Mouse (Mus musculus) hindbrain, postnatal 0 days (tissue): Measurements from ENCODE around the gene Aqr. TPM values are rescaled to one million over a fixed set of nuclear protein-coding genes. Genes with fewer than 3 reads are reported as not detected.

Experiments
- ATAC-seq: fragments of 200-750 bp; cut with Nextera tagmentation; 2 replicates; pipeline ENCODE4 v1.8.0; 2017; ENCODE audit warnings: mild to moderate bottlenecking, moderate TSS enrichment, moderate library complexity
- DNase-seq: peaks from one replicate; pipeline ENCODE4 v3.0.0-alpha.2; 2015; ENCODE audit warnings: low spot score
- H3K27ac ChIP-seq: fragments of 300-500 bp; sonication (generic); 2 replicates; pipeline ENCODE4 v1.5.1; 2014; ENCODE audit warnings: mild to moderate bottlenecking
- H3K27me3 ChIP-seq: fragments of 300-500 bp; sonication (generic); 2 replicates; pipeline ENCODE4 v1.6.1; 2014; ENCODE audit warnings: low read length, mixed read lengths; ENCODE audit not compliant: insufficient read depth
- H3K36me3 ChIP-seq: fragments of 300-500 bp; sonication (generic); 2 replicates; pipeline ENCODE4 v1.6.1; 2014; ENCODE audit warnings: low read length, mixed read lengths; ENCODE audit not compliant: insufficient read depth
- H3K4me1 ChIP-seq: fragments of 300-500 bp; sonication (generic); 2 replicates; pipeline ENCODE4 v1.6.1; 2014; ENCODE audit warnings: antibody characterized with exemption, low read length, mixed read lengths; ENCODE audit not compliant: insufficient read depth
- H3K4me2 ChIP-seq: fragments of 300-500 bp; sonication (generic); 2 replicates; pipeline ENCODE4 v1.6.1; 2014; ENCODE audit warnings: low read depth, mild to moderate bottlenecking, low read length, moderate library complexity, mixed read lengths
- H3K4me3 ChIP-seq: fragments of 300-500 bp; sonication (generic); 2 replicates; pipeline ENCODE4 v1.5.1; 2014; ENCODE audit warnings: low read length
- H3K9ac ChIP-seq: fragments of 300-500 bp; sonication (generic); replicated peaks from 2 replicates; pipeline ENCODE4 v1.6.1; 2014; ENCODE audit warnings: mild to moderate bottlenecking, low read length, moderate library complexity, mixed read lengths
- H3K9me3 ChIP-seq: fragments of 300-500 bp; sonication (generic); 2 replicates; pipeline ENCODE4 v1.6.1; 2016; ENCODE audit warnings: low read length, mixed read lengths
- CTCF ChIP-seq: IDR thresholded peaks from 2 replicates; pipeline ENCODE4 v1.5.1; 2016; ENCODE audit warnings: antibody characterized with exemption, control low read depth, low read depth
- WGBS: fragments of 180-500 bp; shearing (Covaris S2); extraction: QIAGEN DNeasy Blood & Tissue Kit; methylation state at CpG from one replicate; pipeline ENCODE4 v1.1.7; 2014; 5-methylcytosine and 5-hydroxymethylcytosine counted together
- microRNA-seq, 2 experiments: library from miRNA; unstranded; fragments of <30 nt; microRNA quantifications; one replicate each; pipeline ENCODE4; 2016
- polyA plus RNA-seq: library from polyadenylated mRNA; unstranded; fragments of >200 nt; fragmentation: Nextera tagmentation; extraction: Ambion mirVana; gene quantifications from 2 replicates; pipeline ENCODE4 v1.2.1, GENCODE M21; 2015
- total RNA-seq: library from RNA; depleted of rRNA; stranded (reverse); fragments of >200 nt; gene quantifications from 2 replicates; pipeline ENCODE4 v1.2.3, GENCODE M21; 2014; rRNA removed

Gene Aqr
- total and polyA plus RNA-seq, 2 experiments from 2014 or later: 24.3 to 26.3 TPM

- no peak overlapping the region for H3K9ac ChIP-seq
- 0 out of 2 replicates have a peak overlapping the region, but pooled peaks have one; percentile 11 for H3K27ac ChIP-seq
- ATAC-seq (no peak), DNase-seq (no peak)
- H3K4me3 ChIP-seq: no peak overlapping the region
- 94% methylated on average over 10 of the region's 10 CpGs for WGBS
- H3K4me2 ChIP-seq: no peak overlapping the region
- no peaks in the 10 kb centered on the region for H3K9me3 ChIP-seq
- H3K27me3 ChIP-seq: no peaks in the 10 kb centered on the region
- H3K36me3 ChIP-seq: no peaks in the 10 kb centered on the region
- H3K4me1 ChIP-seq: no peaks in the 10 kb centered on the region
- TF ChIP-seq CTCF: no peak
These were observed 128.5 kb downstream of the Aqr start for GRCm38 (mm10) chr2:114058226-114058796.

GRCm38 (mm10) chr2:114057303-114057853, 129.4 kb downstream of the Aqr start:
- DNase-seq (peak; percentile 23), ATAC-seq (peak; percentile 69)
- Histone ChIP-seq H3K4me2 (no peak overlapping the region), H3K9ac (no peak overlapping the region), H3K36me3 (no peaks in the 10 kb centered on the region), H3K27me3 (no peaks in the 10 kb centered on the region), H3K4me3 (no peak overlapping the region), H3K4me1 (no peaks in the 10 kb centered on the region), H3K27ac (0 out of 2 replicates have a peak overlapping the region, but pooled peaks have one; percentile 11), H3K9me3 (no peaks in the 10 kb centered on the region)
- 28% methylated on average over 10 of the region's 10 CpGs for WGBS
- no peak for TF ChIP-seq CTCF

- Histone ChIP-seq H3K27me3 (no peaks in the 10 kb centered on the region), H3K36me3 (no peaks in the 10 kb centered on the region), H3K4me3 (no peak overlapping the region), H3K4me1 (no peaks in the 10 kb centered on the region), H3K4me2 (no peak overlapping the region), H3K27ac (no peak overlapping the region), H3K9me3 (no peaks in the 10 kb centered on the region), H3K9ac (no peak overlapping the region)
- DNase-seq (no peak), ATAC-seq (no peak)
- TF ChIP-seq CTCF: no peak
- WGBS: 93% methylated on average over 4 of the region's 4 CpGs
These were observed 132.7 kb downstream of the Aqr start for GRCm38 (mm10) chr2:114054129-114054528.

- H3K27ac ChIP-seq: no peak within 1 kb of the TSS
- 29% methylated on average over 14 of the region's 14 CpGs for WGBS
- H3K36me3 ChIP-seq: no peaks in the 10 kb centered on the region
- H3K9me3 ChIP-seq: no peaks in the 10 kb centered on the region
- no peaks in the 10 kb centered on the region for H3K4me1 ChIP-seq
- no peak within 1 kb of the TSS for H3K4me3 ChIP-seq
- H3K4me2 ChIP-seq: peak within 1 kb of the TSS; percentile 33
- DNase-seq (peak; percentile 34), ATAC-seq (peak; percentile 51)
- no peaks in the 10 kb centered on the region for H3K27me3 ChIP-seq
- no peak for TF ChIP-seq CTCF
- no peak within 1 kb of the TSS for H3K9ac ChIP-seq
These were observed 133.9 kb downstream of the Aqr start, which contains the start of gene Actc1 for GRCm38 (mm10) chr2:114052696-114053598. Gene Actc1 (minus strand): TSS chr2:114053548.

- Histone ChIP-seq H3K4me3 (no peak overlapping the region), H3K27me3 (no peaks in the 10 kb centered on the region), H3K9ac (no peak overlapping the region), H3K4me1 (no peaks in the 10 kb centered on the region), H3K36me3 (no peaks in the 10 kb centered on the region), H3K4me2 (no peak overlapping the region), H3K9me3 (no peaks in the 10 kb centered on the region), H3K27ac (no peak overlapping the region)
- ATAC-seq: no peak
- no peak for TF ChIP-seq CTCF
- WGBS: 87% methylated on average over 14 of the region's 14 CpGs
- DNase-seq: no peak
These were observed 135.0 kb downstream of the Aqr start for GRCm38 (mm10) chr2:114051871-114052241.

Small RNA genes lying within 50 kb of the gene (microRNA-seq; reads per million reads assigned to microRNA genes)
- 0 reads per million in 2 experiments for gene Mir7002

Other genes starting within 250 kb of the Aqr start
- 58.7 and 60.8 TPM in 2 replicates for gene Gjd2, start 173.4 kb downstream of the Aqr start, total RNA-seq
- gene Gjd2, start 173.4 kb downstream of the Aqr start, polyA plus RNA-seq: 11.9 and 12.8 TPM in 2 replicates
- 1.6 and 7.5 TPM in 2 replicates for gene Actc1, start 133.5 kb downstream of the Aqr start, total RNA-seq
- gene Actc1, start 133.5 kb downstream of the Aqr start, polyA plus RNA-seq: 0.48 and 0.91 TPM in 2 replicates
- 12.0 and 13.3 TPM in 2 replicates for gene Zfp770, start 14.4 kb upstream of the Aqr start, total RNA-seq
- 6.2 and 6.4 TPM in 2 replicates for gene Zfp770, start 14.4 kb upstream of the Aqr start, polyA plus RNA-seq